Mouse (Mus musculus) G1E-ER4 (cell line): Measurements from ENCODE around the gene Styxl1. TPM values are rescaled to one million over a fixed set of nuclear protein-coding genes. Genes with fewer than 3 reads are reported as not detected.

Experiments
- GATA1 ChIP-seq: IDR thresholded peaks from one replicate; pipeline ENCODE4 v1.8.0; 2012; ENCODE audit warnings: low read length, inconsistent platforms
- polyA plus RNA-seq: library from polyadenylated mRNA; stranded (reverse); fragments of >175 nt; gene quantifications from 2 replicates; pipeline ENCODE4 v1.2.3, GENCODE M21; 2012

Gene Styxl1
- polyA plus RNA-seq, 1 experiment = 0.05 TPM

GRCm38 (mm10) chr5:135736544-135736943 is 41.6 kb downstream of the Styxl1 start:
- no peak for TF ChIP-seq GATA1

GRCm38 (mm10) chr5:135735741-135736140 is 42.4 kb downstream of the Styxl1 start:
- no peak for TF ChIP-seq GATA1

DNA sequence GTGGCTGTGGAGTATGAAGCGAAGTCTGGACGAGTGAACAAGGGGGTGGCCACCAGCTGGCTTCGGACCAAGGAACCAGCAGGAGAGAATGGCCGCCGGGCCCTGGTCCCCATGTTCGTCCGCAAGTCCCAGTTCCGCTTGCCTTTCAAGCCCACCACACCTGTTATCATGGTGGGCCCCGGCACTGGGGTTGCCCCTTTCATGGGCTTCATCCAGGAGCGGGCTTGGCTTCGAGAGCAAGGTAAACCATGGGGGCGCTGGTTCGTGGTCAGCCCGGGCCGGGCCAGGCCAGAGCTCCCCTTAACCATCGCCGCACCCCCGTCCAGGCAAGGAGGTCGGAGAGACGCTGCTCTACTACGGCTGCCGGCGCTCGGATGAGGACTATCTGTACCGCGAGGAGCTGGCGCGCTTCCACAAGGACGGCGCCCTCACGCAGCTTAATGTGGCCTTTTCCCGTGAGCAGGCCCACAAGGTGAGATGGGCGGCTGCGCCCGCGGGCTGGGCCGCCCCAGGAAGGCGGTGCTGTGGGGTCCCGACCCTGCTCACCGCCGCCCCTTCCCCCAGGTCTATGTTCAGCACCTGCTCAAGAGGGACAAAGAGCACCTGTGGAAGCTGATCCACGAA is 44.0 kb downstream of the Styxl1 start:
- no peak for TF ChIP-seq GATA1

- no peak for TF ChIP-seq GATA1
Observed at GRCm38 (mm10) chr5:135733071-135733470, 45.1 kb downstream of the Styxl1 start.

- no peak for TF ChIP-seq GATA1
Observed at GRCm38 (mm10) chr5:135731322-135731721, 46.9 kb downstream of the Styxl1 start.

- TF ChIP-seq GATA1 = no peak
Observed at GRCm38 (mm10) chr5:135730916-135731315, 47.3 kb downstream of the Styxl1 start.

GRCm38 (mm10) chr5:135730278-135730677 is 47.9 kb downstream of the Styxl1 start:
- TF ChIP-seq GATA1 = no peak

DNA sequence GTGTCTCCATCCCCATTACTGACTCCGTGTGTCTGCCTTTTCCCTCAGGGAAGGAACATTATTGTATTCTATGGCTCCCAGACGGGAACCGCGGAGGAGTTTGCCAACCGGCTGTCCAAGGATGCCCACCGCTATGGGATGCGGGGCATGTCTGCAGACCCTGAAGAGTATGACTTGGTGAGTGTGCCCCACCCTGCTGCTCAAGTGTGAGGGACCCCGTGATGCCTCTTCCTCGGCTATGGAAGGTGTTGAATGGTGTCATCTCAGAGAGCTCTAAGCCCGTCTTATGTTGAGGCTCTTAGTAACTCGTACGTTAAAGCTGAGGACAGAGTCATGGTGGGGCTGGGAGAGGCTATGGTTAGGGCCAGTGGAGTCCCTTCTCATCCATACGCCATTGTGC is 48.8 kb downstream of the Styxl1 start:
- TF ChIP-seq GATA1 = no peak

- no peak for TF ChIP-seq GATA1
Observed at GRCm38 (mm10) chr5:135728361-135728760, 49.8 kb downstream of the Styxl1 start.

DNA sequence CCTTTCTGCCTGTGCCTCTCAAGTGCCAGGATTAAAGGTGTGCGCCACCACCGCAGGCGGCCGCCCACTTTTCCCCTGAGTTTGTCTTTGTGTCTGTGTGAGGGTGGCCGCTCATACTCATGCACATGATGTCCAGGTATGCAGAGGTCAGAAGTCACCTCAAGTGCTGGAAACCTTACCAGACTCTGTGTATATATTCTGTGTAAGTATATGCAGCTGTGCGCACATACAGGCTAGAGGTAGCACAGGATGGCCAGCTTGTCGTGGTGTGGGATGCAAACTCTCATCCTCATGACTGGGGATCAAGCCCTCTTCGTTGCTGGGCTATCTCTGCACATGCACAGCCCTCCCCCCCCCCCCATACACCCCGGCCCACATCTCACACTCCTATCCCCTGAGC is 50.3 kb downstream of the Styxl1 start:
- TF ChIP-seq GATA1 = no peak

DNA sequence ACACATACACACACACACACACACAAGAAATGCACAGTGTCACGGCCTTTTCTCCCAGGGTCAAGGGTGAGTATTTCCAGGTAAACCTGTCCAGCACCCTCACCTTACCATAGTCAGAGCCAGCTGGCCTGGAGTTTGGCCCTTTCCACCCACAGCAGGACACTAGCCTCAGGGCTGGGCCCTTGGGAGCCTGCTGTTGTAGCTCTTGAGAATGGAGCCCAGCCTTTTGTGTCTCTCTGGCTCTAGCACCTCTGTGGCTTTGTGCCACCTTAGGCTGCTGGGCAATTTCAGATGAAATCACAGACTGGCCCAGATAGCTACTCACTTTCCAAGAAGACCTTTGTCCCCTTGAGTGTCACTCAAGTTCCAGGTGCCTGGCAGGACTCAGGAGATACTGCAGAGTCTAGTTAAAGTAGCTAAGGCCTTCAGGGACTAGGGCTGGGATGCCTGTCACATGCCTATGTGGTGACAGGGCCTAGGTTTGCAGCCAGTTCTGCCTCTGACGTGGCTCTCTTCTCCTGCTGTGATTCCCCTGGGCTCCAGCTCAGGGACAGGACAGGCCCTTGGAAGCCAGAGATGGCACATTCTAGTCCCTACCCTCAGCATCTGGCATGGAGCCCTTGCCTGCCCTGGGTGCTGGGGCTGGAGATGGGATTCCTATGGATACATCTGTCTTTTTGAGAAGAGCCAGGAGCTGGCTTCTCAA is 51.4 kb downstream of the Styxl1 start:
- TF ChIP-seq GATA1 = no peak

GRCm38 (mm10) chr5:135725991-135726390 is 52.2 kb downstream of the Styxl1 start:
- no peak for TF ChIP-seq GATA1

- no peak for TF ChIP-seq GATA1
Observed at GRCm38 (mm10) chr5:135725391-135725841, 52.8 kb downstream of the Styxl1 start.

DNA sequence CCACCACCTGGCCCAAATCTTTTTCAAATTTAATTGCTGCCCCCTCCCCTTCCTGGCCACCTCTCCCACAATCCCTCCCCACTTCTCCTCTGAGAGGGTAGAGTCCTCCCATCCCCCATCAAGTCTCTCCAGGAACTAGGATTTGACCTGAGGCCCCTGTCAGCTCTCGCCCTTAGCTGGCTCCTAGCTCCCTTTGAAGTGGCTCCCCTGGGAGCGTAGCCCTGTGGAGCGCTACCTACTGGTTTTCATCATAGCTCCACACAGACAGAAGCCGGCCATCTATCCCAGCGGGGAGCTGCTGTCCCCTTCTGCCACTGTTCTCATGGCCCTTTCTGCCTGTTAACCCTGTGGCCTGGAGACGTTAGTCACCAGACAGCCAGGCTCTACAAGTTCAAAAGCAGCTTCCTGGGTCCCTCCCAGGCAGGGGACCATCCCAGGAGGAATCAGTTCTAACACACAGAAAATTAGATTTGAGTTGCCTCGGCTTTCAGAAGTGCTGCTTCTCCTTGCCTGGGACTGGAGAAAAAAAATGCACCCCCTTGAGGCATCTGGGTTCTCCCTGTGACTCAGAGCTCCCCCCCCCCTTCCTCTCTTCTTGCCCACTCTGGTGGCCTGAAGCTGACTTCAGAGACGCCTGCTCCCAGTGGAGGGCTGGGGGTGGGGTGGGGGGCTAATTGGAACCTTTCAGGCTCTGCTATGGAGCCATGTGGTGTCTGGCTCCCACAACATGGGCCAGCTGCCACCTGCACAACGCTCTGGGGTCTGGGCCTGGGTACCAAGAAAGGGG is 53.5 kb downstream of the Styxl1 start:
- no peak for TF ChIP-seq GATA1

GRCm38 (mm10) chr5:135723165-135723751 is 54.9 kb downstream of the Styxl1 start:
- TF ChIP-seq GATA1 = no peak

DNA sequence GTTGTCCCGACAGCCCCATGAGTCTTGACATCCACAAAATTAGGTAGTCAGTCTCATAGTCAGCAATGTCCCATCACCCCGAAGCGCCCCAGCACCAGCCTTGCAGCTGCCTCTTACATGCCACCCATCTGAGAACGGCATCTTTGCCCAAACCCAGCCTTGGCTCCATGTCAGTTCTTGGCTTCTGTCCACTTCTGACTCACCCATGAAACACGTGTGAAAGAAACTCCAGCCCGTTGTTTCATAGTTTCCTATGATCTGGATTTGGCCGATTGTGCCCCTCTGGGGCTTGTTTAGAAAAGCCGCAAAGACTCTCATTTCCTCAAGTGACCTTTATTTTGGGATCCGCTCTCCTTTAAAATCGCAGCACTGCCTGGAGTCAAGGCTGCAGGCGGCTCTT is 56.1 kb downstream of the Styxl1 start:
- no peak for TF ChIP-seq GATA1

- no peak for TF ChIP-seq GATA1
Observed at GRCm38 (mm10) chr5:135721076-135721475, 57.1 kb downstream of the Styxl1 start.
